Mouse (Mus musculus): ENCODE data around the gene Ovgp1. TPM values are rescaled to one million over a fixed set of nuclear protein-coding genes. Genes with fewer than 3 reads are reported as not detected.
A peak's percentile ranks its signal among the peaks of the same experiment; 100 is the strongest.
"Not testable (repeated sequence)": the region's sequence is repeated elsewhere in the genome, so short reads cannot be mapped to it uniquely, and the experiment has no call there.

Gene Ovgp1
- polyA plus RNA-seq, 1 experiment from 2014 or later: 1.9 TPM

DNA sequence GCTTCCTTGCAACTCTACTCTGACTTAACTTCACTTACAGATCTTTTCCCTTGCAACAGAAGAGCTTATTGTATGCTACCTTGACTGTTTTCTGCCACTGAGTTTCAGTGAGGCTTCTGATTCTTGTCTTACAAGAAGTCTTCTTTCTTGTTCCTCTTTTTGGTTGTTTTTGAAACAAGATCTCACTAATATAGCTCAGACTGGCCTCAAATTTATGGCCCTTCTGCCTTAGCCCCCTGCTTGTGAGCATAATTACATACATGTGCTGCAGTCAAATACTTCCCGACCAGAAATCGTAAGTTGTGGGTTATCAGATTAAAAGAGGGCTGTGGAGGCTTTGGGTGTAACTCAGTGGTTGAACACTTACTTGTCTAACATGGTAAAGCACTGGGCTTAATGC lies 21.2 kb downstream of the Ovgp1 start:
- Histone ChIP-seq H3K9ac (no peak overlapping the region), H3K4me2 (no peak overlapping the region), H3K27ac (ENCODE audit: poor library complexity, severe bottlenecking) (no peak overlapping the region), H3K9me3 (replicated peaks) (no peaks in the 10 kb centered on the region), H3K27me3 (replicated peaks) (no peaks in the 10 kb centered on the region), H3K36me3 (no peaks in the 10 kb centered on the region), H3K4me1 (replicated peaks) (no peaks in the 10 kb centered on the region), H3K4me3 (no peak overlapping the region)
- WGBS: 68% methylated on average over 2 of the region's 2 CpGs
- no peak for ATAC-seq (ENCODE audit: insufficient number of reproducible peaks, low FRiP score)

DNA sequence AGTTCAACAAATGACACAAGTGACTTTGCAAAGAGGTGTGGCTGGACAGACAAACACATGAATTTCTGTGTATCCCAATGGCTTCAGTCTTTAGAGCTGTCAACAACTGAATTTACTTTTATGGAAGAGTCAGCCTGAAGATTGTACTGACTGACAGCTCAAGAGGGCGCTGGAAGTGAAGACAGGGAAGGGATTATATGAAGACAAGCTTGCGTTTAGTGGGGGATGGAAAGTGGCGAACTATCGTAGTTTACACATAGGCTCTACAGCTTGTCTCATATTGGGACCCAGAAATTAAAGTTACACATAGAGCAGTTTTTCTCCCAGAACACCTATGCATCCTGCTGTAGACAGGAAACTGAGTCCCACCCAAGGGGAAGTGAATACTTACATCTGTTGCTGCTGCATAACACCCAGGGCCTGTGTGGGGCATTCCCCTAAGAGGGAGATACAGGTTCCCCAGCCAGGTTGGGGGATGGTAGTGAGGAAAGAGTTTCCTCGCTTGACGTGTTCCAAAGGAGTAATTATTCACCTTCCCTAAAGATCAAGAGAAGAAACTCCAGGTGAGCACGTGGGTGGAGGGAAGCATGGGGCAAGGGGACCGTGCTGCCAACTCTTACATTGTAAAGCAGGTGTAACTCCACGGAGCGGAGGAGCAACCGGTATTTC lies 27.3 kb downstream of the Ovgp1 start:
- ATAC-seq (ENCODE audit: insufficient number of reproducible peaks, low FRiP score): no peak
- H3K4me3 ChIP-seq: peak overlapping the region; percentile 32
- peaks cover 15% of the 10 kb centered on the region for H3K4me1 ChIP-seq (replicated peaks)
- no peaks in the 10 kb centered on the region for H3K36me3 ChIP-seq
- no peak overlapping the region for H3K27ac ChIP-seq (ENCODE audit: poor library complexity, severe bottlenecking)
- 16% methylated on average over 11 of the region's 11 CpGs for WGBS
- no peaks in the 10 kb centered on the region for H3K27me3 ChIP-seq (replicated peaks)
- no peaks in the 10 kb centered on the region for H3K9me3 ChIP-seq (replicated peaks)
- H3K9ac ChIP-seq: no peak overlapping the region
- H3K4me2 ChIP-seq: peak overlapping the region; percentile 68

DNA sequence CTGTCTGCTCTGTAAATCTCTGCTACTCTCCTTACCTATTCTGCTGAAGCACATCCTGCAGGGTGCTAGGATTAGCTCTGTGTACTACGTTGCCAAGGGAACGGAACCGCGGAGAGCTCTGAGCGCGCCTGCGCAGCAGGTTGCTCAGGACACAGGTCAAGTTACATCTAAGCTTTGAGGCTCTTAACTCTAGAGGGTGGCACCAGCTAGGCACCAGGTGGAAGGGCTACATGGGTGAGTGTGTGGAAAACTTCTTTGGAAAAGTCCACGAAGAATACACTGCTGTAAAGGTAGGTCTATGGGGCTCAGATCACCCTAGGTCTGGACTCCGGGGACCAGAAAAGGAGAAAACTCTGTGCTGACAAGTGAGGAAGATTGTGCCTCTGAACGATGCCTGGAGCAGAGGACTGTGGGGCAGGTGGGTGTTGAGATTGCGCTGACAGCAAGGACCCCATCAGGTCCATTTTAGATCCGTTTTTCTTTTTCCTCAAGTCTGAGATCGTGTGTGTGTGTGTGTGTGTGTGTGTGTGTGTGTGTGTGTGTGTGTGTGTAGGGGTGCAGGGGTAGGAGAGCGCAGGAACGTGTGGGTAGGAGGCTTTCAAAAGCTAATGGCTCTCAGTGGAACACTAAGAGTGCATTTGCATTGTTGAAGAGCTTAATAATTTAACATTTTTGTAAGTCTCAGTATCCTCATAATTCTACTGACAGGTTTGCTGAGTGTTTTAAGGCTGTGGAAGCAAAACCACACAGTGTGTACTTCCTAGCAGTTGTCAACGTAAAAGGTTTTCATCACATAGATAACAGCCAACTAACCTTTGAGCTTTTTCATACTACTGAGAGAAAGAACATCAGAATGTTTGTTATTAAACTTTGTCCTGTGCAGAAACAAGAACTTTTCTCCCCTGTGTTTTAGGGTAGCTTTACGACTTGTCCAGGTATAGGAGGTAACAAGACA lies 28.2 kb downstream of the Ovgp1 start:
- H3K27ac ChIP-seq (ENCODE audit: poor library complexity, severe bottlenecking): no peak overlapping the region
- H3K27me3 ChIP-seq (replicated peaks): no peaks in the 10 kb centered on the region
- H3K9me3 ChIP-seq (replicated peaks): no peaks in the 10 kb centered on the region
- no peaks in the 10 kb centered on the region for H3K36me3 ChIP-seq
- H3K4me2 ChIP-seq: peak overlapping the region; percentile 68
- 16% methylated on average over 17 of the region's 17 CpGs for WGBS
- peaks cover 15% of the 10 kb centered on the region for H3K4me1 ChIP-seq (replicated peaks)
- ATAC-seq (ENCODE audit: insufficient number of reproducible peaks, low FRiP score): peak; percentile 78
- H3K4me3 ChIP-seq: peak overlapping the region; percentile 32
- H3K9ac ChIP-seq: no peak overlapping the region

DNA sequence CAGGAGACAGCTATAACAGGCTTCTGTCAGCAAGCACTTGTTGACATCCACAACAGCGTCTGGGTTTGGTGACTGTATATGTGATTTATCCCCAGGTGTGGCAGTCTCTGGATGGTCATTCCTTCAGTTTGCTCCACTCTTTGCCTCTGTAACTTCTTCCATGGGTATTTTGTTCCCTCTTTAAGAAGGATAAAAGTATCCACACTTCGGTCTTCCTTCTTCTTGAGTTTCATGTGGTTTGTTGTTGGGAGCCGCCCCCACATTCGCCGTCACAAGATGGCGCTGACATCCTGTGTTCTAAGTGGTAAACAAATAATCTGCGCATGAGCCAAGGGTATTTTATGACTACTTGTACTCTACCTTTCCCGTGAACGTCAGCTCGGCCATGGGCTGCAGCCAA lies 29.8 kb downstream of the Ovgp1 start:
- not testable (repeated sequence) for H3K9ac ChIP-seq; H3K4me2 ChIP-seq; H3K9me3 ChIP-seq (replicated peaks); H3K27ac ChIP-seq (ENCODE audit: poor library complexity, severe bottlenecking); H3K36me3 ChIP-seq; ATAC-seq (ENCODE audit: insufficient number of reproducible peaks, low FRiP score); H3K27me3 ChIP-seq (replicated peaks); H3K4me3 ChIP-seq
- peaks cover 15% of the 10 kb centered on the region for H3K4me1 ChIP-seq (replicated peaks)
- 44% methylated on average over 10 of the region's 10 CpGs for WGBS

DNA sequence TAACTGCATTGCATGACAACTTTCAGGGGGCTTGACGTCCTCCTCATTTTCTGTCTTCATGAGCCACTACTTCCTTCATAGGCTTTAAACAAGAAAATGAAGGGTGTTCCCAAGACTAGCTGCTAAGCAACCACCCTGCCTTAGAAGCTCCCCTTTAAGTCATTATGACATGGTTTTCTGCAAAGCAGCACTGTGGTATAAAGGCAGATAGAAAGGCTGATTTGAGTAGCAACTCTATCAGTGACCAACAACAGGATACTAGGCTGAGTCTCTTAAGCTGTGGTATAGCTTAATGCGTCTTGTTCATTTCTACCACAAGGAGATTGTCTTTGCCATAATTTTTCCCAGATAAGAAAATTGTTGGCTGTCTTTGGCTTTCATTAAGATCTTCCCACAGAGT lies 41.0 kb downstream of the Ovgp1 start, which contains the start of gene Pifo:
TSS of gene Pifo (minus strand) at position 101 of the 400 bp plus-strand sequence.
- H3K9ac ChIP-seq: no peak within 1 kb of the TSS
- H3K27me3 ChIP-seq (replicated peaks): no peaks in the 10 kb centered on the region
- no peaks in the 10 kb centered on the region for H3K36me3 ChIP-seq
- no peaks in the 10 kb centered on the region for H3K9me3 ChIP-seq (replicated peaks)
- 73% methylated on average over 2 of the region's 2 CpGs for WGBS
- no peak within 1 kb of the TSS for H3K27ac ChIP-seq (ENCODE audit: poor library complexity, severe bottlenecking)
- H3K4me2 ChIP-seq: no peak within 1 kb of the TSS
- no peak for ATAC-seq (ENCODE audit: insufficient number of reproducible peaks, low FRiP score)
- no peak within 1 kb of the TSS for H3K4me3 ChIP-seq
- no peaks in the 10 kb centered on the region for H3K4me1 ChIP-seq (replicated peaks)

DNA sequence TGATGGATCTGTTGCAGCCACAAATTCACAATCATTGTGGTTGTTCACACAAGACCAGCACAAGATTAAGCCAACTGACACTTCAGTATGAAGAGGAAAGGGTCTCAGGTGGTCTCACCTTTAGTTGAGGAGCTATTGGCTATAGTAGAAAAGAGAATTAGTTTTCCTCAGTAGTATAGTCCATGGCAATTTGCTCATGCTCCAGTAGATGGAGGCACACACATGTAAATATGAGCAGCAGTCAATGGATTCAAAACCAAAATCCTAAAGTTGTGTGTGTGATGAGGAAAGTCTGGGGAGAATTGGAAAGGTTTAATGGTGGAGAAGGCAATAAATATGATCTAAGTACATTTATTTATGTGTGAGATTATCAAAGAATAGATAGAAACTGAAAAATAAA lies 48.3 kb downstream of the Ovgp1 start:
- no peaks in the 10 kb centered on the region for H3K36me3 ChIP-seq
- H3K4me2 ChIP-seq: no peak overlapping the region
- H3K4me1 ChIP-seq (replicated peaks): no peaks in the 10 kb centered on the region
- no peak overlapping the region for H3K4me3 ChIP-seq
- no peaks in the 10 kb centered on the region for H3K9me3 ChIP-seq (replicated peaks)
- ATAC-seq (ENCODE audit: insufficient number of reproducible peaks, low FRiP score): no peak
- H3K27ac ChIP-seq (ENCODE audit: poor library complexity, severe bottlenecking): no peak overlapping the region
- no peaks in the 10 kb centered on the region for H3K27me3 ChIP-seq (replicated peaks)
- no peak overlapping the region for H3K9ac ChIP-seq

DNA sequence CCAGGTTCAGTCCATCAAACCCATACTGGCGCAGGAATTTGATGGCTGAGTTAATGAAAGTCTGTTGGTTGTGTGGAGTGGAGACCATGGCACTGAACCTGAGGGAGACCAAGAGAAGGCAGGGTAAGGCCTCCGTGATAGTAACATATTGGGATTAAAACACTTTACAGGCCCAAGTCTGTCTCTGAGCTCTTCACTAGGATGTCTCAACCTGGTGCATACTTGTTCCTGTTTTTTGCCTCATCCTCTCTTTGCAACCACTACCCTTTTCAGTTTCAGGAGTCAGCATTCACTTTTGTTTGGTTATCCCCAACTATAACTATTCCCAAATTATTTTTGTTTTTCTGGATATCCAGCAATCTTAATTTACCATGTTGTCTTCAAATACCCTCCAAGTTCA lies 50.6 kb downstream of the Ovgp1 start:
- no peak for ATAC-seq (ENCODE audit: insufficient number of reproducible peaks, low FRiP score)
- Histone ChIP-seq H3K27ac (ENCODE audit: poor library complexity, severe bottlenecking) (no peak overlapping the region), H3K9me3 (replicated peaks) (no peaks in the 10 kb centered on the region), H3K4me3 (no peak overlapping the region), H3K36me3 (no peaks in the 10 kb centered on the region), H3K4me1 (replicated peaks) (no peaks in the 10 kb centered on the region), H3K4me2 (no peak overlapping the region), H3K27me3 (replicated peaks) (no peaks in the 10 kb centered on the region), H3K9ac (no peak overlapping the region)
- 83% methylated on average over 2 of the region's 2 CpGs for WGBS

DNA sequence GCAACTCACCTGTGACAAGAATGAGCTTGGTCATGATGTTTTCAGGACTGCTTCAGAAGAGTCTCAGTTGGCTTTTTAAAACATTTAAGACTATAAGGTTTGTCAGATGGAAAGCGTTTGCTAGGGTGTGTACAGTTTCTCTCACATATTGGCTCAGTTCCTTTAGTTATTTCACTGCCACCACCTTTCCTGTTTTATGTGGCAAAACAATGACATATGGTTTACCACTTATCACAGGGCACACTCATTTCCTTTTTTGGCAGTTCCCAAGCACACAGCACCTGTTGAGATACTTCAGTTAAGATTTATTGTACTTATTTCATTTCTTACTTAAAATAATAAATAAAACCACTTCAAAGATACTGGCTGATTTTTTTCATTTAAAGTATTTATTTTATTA lies 59.3 kb downstream of the Ovgp1 start, which contains the start of gene Chil5:
TSS of gene Chil5 (minus strand) at position 34 of the 400 bp plus-strand sequence.
- no peaks in the 10 kb centered on the region for H3K36me3 ChIP-seq
- H3K4me1 ChIP-seq (replicated peaks): no peaks in the 10 kb centered on the region
- no peak within 1 kb of the TSS for H3K27ac ChIP-seq (ENCODE audit: poor library complexity, severe bottlenecking)
- H3K9me3 ChIP-seq (replicated peaks): no peaks in the 10 kb centered on the region; the same call in 1 of the 2 replicates
- H3K4me2 ChIP-seq: no peak within 1 kb of the TSS
- ATAC-seq (ENCODE audit: insufficient number of reproducible peaks, low FRiP score): no peak
- H3K27me3 ChIP-seq (replicated peaks): no peaks in the 10 kb centered on the region
- no peak within 1 kb of the TSS for H3K9ac ChIP-seq
- H3K4me3 ChIP-seq: no peak within 1 kb of the TSS
- WGBS: 73% methylated on average over 1 of the region's 1 CpGs

Other genes with a start within 250 kb of the Ovgp1 start
- gene Rap1a, start 172.4 kb upstream of the Ovgp1 start, polyA plus RNA-seq (2016; fragmentation: Nextera tagmentation; extraction: Ambion mirVana): 88.9 and 92.0 TPM in 2 replicates
- 0.10 TPM in 1 of 2 replicates, not detected in the other for gene Adora3, start 102.9 kb upstream of the Ovgp1 start, polyA plus RNA-seq (2016; fragmentation: Nextera tagmentation; extraction: Ambion mirVana)
- 0.42 TPM in 1 of 2 replicates, not detected in the other for gene Tmigd3, start 102.8 kb upstream of the Ovgp1 start, polyA plus RNA-seq (2016; fragmentation: Nextera tagmentation; extraction: Ambion mirVana)
- gene I830077J02Rik, start 41.0 kb upstream of the Ovgp1 start, polyA plus RNA-seq (2016; fragmentation: Nextera tagmentation; extraction: Ambion mirVana): 2.1 and 2.9 TPM in 2 replicates
- 89.4 and 89.9 TPM in 2 replicates for gene Wdr77, start 14.3 kb upstream of the Ovgp1 start, polyA plus RNA-seq (2016; fragmentation: Nextera tagmentation; extraction: Ambion mirVana)
- gene Atp5f1, start 13.6 kb upstream of the Ovgp1 start, polyA plus RNA-seq (2016; fragmentation: Nextera tagmentation; extraction: Ambion mirVana): 745 and 746 TPM in 2 replicates
- gene Pifo, start 40.9 kb downstream of the Ovgp1 start, polyA plus RNA-seq (2016; fragmentation: Nextera tagmentation; extraction: Ambion mirVana): not detected in 2 replicates
- gene Chil5, start 59.1 kb downstream of the Ovgp1 start, polyA plus RNA-seq (2016; fragmentation: Nextera tagmentation; extraction: Ambion mirVana): 0.24 and 0.39 TPM in 2 replicates
- gene Chia1, start 139.5 kb downstream of the Ovgp1 start, polyA plus RNA-seq (2016; fragmentation: Nextera tagmentation; extraction: Ambion mirVana): 0.13 and 0.18 TPM in 2 replicates
- not detected in 2 replicates for gene Chil3, start 193.9 kb downstream of the Ovgp1 start, polyA plus RNA-seq (2016; fragmentation: Nextera tagmentation; extraction: Ambion mirVana)
- not detected in 2 replicates for gene Chil4, start 245.8 kb downstream of the Ovgp1 start, polyA plus RNA-seq (2016; fragmentation: Nextera tagmentation; extraction: Ambion mirVana)